In the genomic region with DNA sequence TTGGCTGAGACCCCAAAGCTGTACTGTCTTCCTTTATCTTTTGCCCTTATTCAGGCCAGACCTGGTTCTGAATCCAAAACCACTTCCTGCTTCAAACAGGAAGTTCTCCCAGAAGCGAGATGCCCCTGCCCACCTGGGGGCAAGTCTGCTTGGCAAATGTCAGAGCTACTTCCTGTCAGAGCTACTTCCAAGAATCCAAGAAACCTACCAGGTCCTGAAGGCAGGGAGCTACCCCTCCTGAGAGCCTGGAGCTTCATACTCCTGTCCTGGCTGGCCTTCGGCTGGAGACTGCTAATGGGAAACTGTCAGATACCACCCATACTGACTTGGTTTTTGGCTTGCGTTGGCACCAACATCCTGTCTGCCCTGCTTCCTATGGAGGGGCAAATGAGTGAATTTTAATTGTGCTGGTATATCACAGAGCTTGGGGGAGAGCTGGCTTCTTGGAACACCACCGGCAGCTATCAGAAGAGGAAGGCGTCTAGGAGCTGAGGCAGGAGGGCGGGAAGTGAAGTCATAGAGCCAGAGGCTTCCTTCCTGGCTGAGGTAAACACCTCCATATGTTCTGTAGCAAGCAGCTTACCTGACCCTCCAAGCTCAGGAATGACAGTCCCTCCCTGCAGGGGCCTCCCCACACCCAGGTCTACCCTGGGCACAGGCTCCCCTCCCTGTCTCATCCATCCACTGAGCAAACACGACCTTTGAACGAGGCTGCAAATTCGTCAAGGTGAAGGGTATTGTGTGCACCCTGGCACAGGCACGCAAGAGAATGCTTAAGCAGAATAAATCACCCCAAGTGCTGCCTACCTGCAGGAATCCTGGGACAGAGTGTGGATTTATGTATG, we compare ENCODE assay signal across 12 mouse cellular contexts. TPM values are rescaled to one million over a fixed set of nuclear protein-coding genes. Genes with fewer than 3 reads are reported as not detected.
DNase-seq lines count a peak whose midpoint lies in the region; ATAC-seq and TF ChIP-seq lines count a peak whose summit lies in the region.
"Had no signal": no experiment of that assay in that cellular context is flagged by ENCODE, and none has a peak within 500 bp of the region (broad histone marks: within the 10 kb centered on the region; RNA-seq: fewer than 3 reads in every experiment).

No protein-coding gene starts in this region.

- H3K9ac ChIP-seq in intestine, embryonic 15.5 days, result no peak overlapping the region
- no peak overlapping the region for H3K9ac ChIP-seq in hindbrain, embryonic 12.5 days
- H3K9ac ChIP-seq: forebrain, embryonic 15.5 days had no signal

- H3K9me3 ChIP-seq in intestine, embryonic 15.5 days, result no peaks in the 10 kb centered on the region
- H3K9me3 ChIP-seq in hindbrain, embryonic 12.5 days (replicated peaks), result 0 out of 2 replicates have a peak, but pooled peaks cover 6% of the 10 kb centered on the region
- H3K9me3 ChIP-seq: forebrain, embryonic 15.5 days had no signal

- H3K27ac ChIP-seq in gastrocnemius, adult 2 months, result peak overlapping the region; percentile 38
- H3K27ac ChIP-seq in intestine, embryonic 15.5 days, result peak overlapping the region; percentile 75
- H3K27ac ChIP-seq in hindbrain, embryonic 12.5 days, result no peak overlapping the region
- H3K27ac ChIP-seq: forebrain, embryonic 15.5 days; kidney, postnatal 0 days had no signal

- H3K4me1 ChIP-seq in intestine, embryonic 15.5 days (replicated peaks), result peaks cover 27% of the 10 kb centered on the region
- peaks cover 7% of the 10 kb centered on the region for H3K4me1 ChIP-seq in hindbrain, embryonic 12.5 days

- no peaks in the 10 kb centered on the region for H3K36me3 ChIP-seq in intestine, embryonic 15.5 days
- H3K36me3 ChIP-seq in hindbrain, embryonic 12.5 days, result no peaks in the 10 kb centered on the region
- H3K36me3 ChIP-seq: forebrain, embryonic 15.5 days had no signal

- intact Hi-C loops in gastrocnemius, adult 2 months (cut with DNase I), result no loop called here
- intact Hi-C loops in gastrocnemius, postnatal 14 days (cut with DNase I; ENCODE audit: low total_unique reads), result no loop called here
- intact Hi-C loops in gastrocnemius, postnatal 36 days (cut with DNase I), result no loop called here

- H3K27me3 ChIP-seq in intestine, embryonic 15.5 days (replicated peaks), result no peaks in the 10 kb centered on the region
- H3K27me3 ChIP-seq in hindbrain, embryonic 12.5 days, result no peaks in the 10 kb centered on the region; the same call in 1 of the 2 replicates
- H3K27me3 ChIP-seq: forebrain, embryonic 15.5 days had no signal

- 46% methylated on average over 10 of the region's 10 CpGs for WGBS in intestine, embryonic 15.5 days
- WGBS in hindbrain, embryonic 12.5 days, result 67% methylated on average over 10 of the region's 10 CpGs

- H3K4me3 ChIP-seq in gastrocnemius, adult 2 months, result no peak overlapping the region
- H3K4me3 ChIP-seq in intestine, embryonic 15.5 days (replicated peaks), result no peak overlapping the region
- H3K4me3 ChIP-seq in hindbrain, embryonic 12.5 days, result no peak overlapping the region
- H3K4me3 ChIP-seq: forebrain, embryonic 15.5 days had no signal

- no peak for TF ChIP-seq CTCF in gastrocnemius, adult 2 months (IDR thresholded peaks at IDR 0.05)

- H3K4me2 ChIP-seq in intestine, embryonic 15.5 days (replicated peaks), result no peak overlapping the region; the same call in 1 of the 2 replicates
- H3K4me2 ChIP-seq in hindbrain, embryonic 12.5 days (replicated peaks), result no peak overlapping the region
- H3K4me2 ChIP-seq: forebrain, embryonic 15.5 days had no signal

- DNase-seq in gastrocnemius, adult 2 months, result no peak
- no peak for DNase-seq in gastrocnemius, postnatal 14 days
- DNase-seq in CD4-positive helper T cell, adult 2 months (ENCODE audit: low read depth, low spot score), result peak; percentile 41
- peak; percentile 52 for DNase-seq in naive thymus-derived CD4-positive, alpha-beta T cell, adult 2 months (ENCODE audit: low read depth)
- no peak for DNase-seq in gastrocnemius, adult 18-20 months (ENCODE audit: low spot score)
- DNase-seq in gastrocnemius, postnatal 36 days, result no peak
- DNase-seq: right cerebral cortex, postnatal 4 days had no signal

- ATAC-seq in intestine, embryonic 15.5 days, result peak; percentile 79
- no peak for ATAC-seq in hindbrain, embryonic 12.5 days (ENCODE audit: low FRiP score)
- ATAC-seq: forebrain, embryonic 15.5 days had no signal

RNA-seq across cellular contexts. Expression of gene Mical2, which starts 17.1 kb away (rescaled TPM):
- total RNA-seq in gastrocnemius, adult 2 months (2021), result 100 to 1,000 TPM; 124 to 136 TPM
- total RNA-seq in gastrocnemius, postnatal 14 days (2021), result 100 to 1,000 TPM in 1 of 2 experiments, 10 to 100 TPM in 1; 86.4 to 106 TPM
- 18.6 and 19.4 TPM in 2 replicates for polyA plus RNA-seq in intestine, embryonic 15.5 days (2015; fragmentation: Nextera tagmentation; extraction: Ambion mirVana)
- 100 to 1,000 TPM; 166 to 180 TPM for total RNA-seq in gastrocnemius, adult 18-20 months (2021)
- polyA plus RNA-seq in hindbrain, embryonic 12.5 days (2016; fragmentation: Nextera tagmentation; extraction: Ambion mirVana), result 1.6 and 2.3 TPM in 2 replicates
- 100 to 1,000 TPM; 194 to 214 TPM for total RNA-seq in gastrocnemius, postnatal 36 days (2021)

RNA-seq across cellular contexts. Expression of gene Dkk3, which starts 49.7 kb away (rescaled TPM):
- total RNA-seq in gastrocnemius, adult 2 months (2021), result 1 to 10 TPM; 2.1 to 2.4 TPM
- total RNA-seq in gastrocnemius, postnatal 14 days (2021), result 1 to 10 TPM; 5.1 to 6.8 TPM
- 26.0 and 27.1 TPM in 2 replicates for polyA plus RNA-seq in intestine, embryonic 15.5 days (2015; fragmentation: Nextera tagmentation; extraction: Ambion mirVana)
- 10 to 100 TPM in 1 of 2 experiments, 1 to 10 TPM in 1; 6.9 to 27.8 TPM for total RNA-seq in gastrocnemius, adult 18-20 months (2021)
- polyA plus RNA-seq in hindbrain, embryonic 12.5 days (2016; fragmentation: Nextera tagmentation; extraction: Ambion mirVana), result 25.3 and 30.2 TPM in 2 replicates
- total RNA-seq in gastrocnemius, postnatal 36 days (2021), result 1 to 10 TPM; 1.6 to 2.5 TPM
- total RNA-seq: monocyte, adult 5-6 weeks had no signal

Comparison
In these comparisons a context has a peak if more than half of its experiments do, and no peak if none do; other contexts are left out.
1. DNase-seq: peak in CD4-positive helper T cell, adult 2 months (single experiment) and naive thymus-derived CD4-positive, alpha-beta T cell, adult 2 months (single experiment); none in gastrocnemius, adult 2 months (single experiment), gastrocnemius, postnatal 14 days (single experiment), gastrocnemius, adult 18-20 months (single experiment) and gastrocnemius, postnatal 36 days (0 of 2).